Mouse (Mus musculus): ENCODE measurements around the gene Eif3k. TPM values are rescaled to one million over a fixed set of nuclear protein-coding genes. Genes with fewer than 3 reads are reported as not detected.
A peak's percentile ranks its signal among the peaks of the same experiment; 100 is the strongest.

The Eif3k gene
- polyA plus RNA-seq, 1 experiment, result 343 TPM

DNA sequence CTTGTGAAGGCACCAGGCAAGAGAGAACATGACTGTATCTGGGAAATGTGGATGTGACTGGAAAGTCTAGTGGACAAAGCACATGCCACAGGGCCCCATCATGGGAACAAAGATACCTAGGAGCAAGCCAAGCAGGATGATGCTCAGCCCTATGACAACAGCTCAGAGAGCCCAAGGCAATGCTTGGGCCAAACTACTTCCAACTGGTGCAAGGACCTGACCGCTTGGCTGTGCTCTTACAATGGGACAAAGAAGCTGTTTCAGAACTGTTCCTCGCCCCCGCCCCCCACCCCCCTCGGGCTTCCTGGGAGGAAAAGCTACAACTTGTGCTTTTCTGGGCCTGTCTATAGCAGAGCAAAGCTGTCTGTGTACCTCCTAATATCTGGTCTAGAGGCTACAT lies 43.0 kb downstream of the Eif3k start:
- H3K27me3 ChIP-seq (replicated peaks; ENCODE audit: control insufficient read depth, insufficient read depth, low read length), result no peaks in the 10 kb centered on the region
- no peak overlapping the region for H3K4me3 ChIP-seq (ENCODE audit: insufficient read depth, low read depth, low read length)
- H3K4me1 ChIP-seq (ENCODE audit: control insufficient read depth, insufficient read depth, low read length), result peaks cover 88% of the 10 kb centered on the region
- H3K27ac ChIP-seq (ENCODE audit: insufficient read depth, low read depth, low read length), result peak overlapping the region; percentile 57
- H3K36me3 ChIP-seq (ENCODE audit: control insufficient read depth, insufficient read depth, low read length), result 0 out of 2 replicates have a peak, but pooled peaks cover 1% of the 10 kb centered on the region
- peak; percentile 44 for DNase-seq
- TF ChIP-seq CTCF (conservative IDR thresholded peaks at IDR 0.05; ENCODE audit: insufficient read depth, insufficient read length, low read depth, low read length) (0 out of 2 replicates have a peak, but pooled peaks have one; percentile 19), POLR2A (IDR thresholded peaks at IDR 0.05; ENCODE audit: low read depth, low read length) (no peak)
- 49% methylated on average over 4 of the region's 4 CpGs for WGBS

DNA sequence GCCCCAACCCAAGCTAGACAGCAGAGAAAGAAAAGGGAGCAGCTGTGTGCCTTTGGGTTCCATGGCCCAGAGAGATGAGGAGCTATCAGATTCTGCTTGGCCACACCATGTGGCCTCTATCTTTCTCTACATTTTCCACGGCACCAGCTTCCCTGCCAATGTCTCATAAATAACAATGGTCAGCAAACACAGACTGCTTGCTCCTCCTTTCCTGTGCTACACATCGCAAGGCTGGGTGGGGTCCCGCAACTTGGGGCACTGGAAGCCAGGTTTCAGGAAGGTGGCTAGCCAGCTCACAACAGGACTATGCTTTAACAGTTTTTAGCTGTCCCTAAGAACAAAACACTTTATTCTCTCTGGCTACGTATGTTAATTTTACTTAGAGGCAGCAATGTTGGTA lies 44.9 kb downstream of the Eif3k start:
- TF ChIP-seq POLR2A (IDR thresholded peaks at IDR 0.05; ENCODE audit: low read depth, low read length), result no peak
- no peak for TF ChIP-seq CTCF (conservative IDR thresholded peaks at IDR 0.05; ENCODE audit: insufficient read depth, insufficient read length, low read depth, low read length)
- Histone ChIP-seq H3K27ac (ENCODE audit: insufficient read depth, low read depth, low read length) (peak overlapping the region; percentile 67), H3K4me1 (ENCODE audit: control insufficient read depth, insufficient read depth, low read length) (peaks cover 83% of the 10 kb centered on the region), H3K36me3 (ENCODE audit: control insufficient read depth, insufficient read depth, low read length) (no peaks in the 10 kb centered on the region), H3K27me3 (replicated peaks; ENCODE audit: control insufficient read depth, insufficient read depth, low read length) (no peaks in the 10 kb centered on the region), H3K4me3 (ENCODE audit: insufficient read depth, low read depth, low read length) (no peak overlapping the region)
- DNase-seq, result peak; percentile 67
- 32% methylated on average over 4 of the region's 4 CpGs for WGBS

- no peaks in the 10 kb centered on the region for H3K36me3 ChIP-seq (ENCODE audit: control insufficient read depth, insufficient read depth, low read length)
- peak overlapping the region; percentile 1; the same call in 1 of the 2 replicates for H3K27ac ChIP-seq (ENCODE audit: insufficient read depth, low read depth, low read length)
- whole genome bisulfite sequencing, result 70% methylated on average over 2 of the region's 2 CpGs
- H3K27me3 ChIP-seq (replicated peaks; ENCODE audit: control insufficient read depth, insufficient read depth, low read length), result no peaks in the 10 kb centered on the region
- no peak for DNase-seq
- H3K4me3 ChIP-seq (ENCODE audit: insufficient read depth, low read depth, low read length), result no peak overlapping the region
- H3K4me1 ChIP-seq (ENCODE audit: control insufficient read depth, insufficient read depth, low read length), result peaks cover 83% of the 10 kb centered on the region
- no peak for TF ChIP-seq CTCF (conservative IDR thresholded peaks at IDR 0.05; ENCODE audit: insufficient read depth, insufficient read length, low read depth, low read length)
- TF ChIP-seq POLR2A (IDR thresholded peaks at IDR 0.05; ENCODE audit: low read depth, low read length), result no peak
Measured at GRCm38 (mm10) chr7:28933825-28934224, 47.8 kb downstream of the Eif3k start.

DNA sequence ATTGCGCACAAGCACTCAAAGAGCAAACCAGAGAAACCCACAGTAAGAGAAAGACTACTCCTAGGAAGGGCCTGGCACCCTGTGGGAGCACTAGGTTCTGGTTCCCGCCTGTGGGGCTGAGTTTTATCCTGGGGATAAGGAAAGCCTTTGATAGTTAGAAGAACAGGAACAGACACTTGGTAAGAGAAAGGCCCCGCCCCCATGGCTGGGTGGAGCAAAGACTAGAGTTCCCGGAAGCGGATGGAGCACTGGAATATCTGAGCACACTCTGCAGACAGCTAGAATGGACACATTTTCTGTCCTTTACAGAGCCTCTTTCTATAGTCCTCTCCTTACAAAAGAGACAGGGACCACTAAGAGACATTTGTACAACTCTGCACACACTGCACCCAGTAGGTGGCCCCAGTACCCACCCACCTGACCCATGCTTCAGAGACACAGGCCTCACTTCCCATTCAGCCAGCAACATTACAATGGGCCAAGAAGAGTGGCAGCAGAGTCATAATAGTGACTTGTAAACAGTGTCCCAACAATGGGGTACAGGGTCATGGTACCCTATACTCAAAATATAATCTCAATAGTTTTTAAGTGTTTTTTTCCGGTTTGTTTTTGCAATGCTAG lies 49.1 kb downstream of the Eif3k start:
- DNase-seq, result peak; percentile 76
- no peak for TF ChIP-seq CTCF (conservative IDR thresholded peaks at IDR 0.05; ENCODE audit: insufficient read depth, insufficient read length, low read depth, low read length)
- TF ChIP-seq POLR2A (IDR thresholded peaks at IDR 0.05; ENCODE audit: low read depth, low read length), result no peak

GRCm38 (mm10) chr7:28931695-28932039 lies 50.0 kb downstream of the Eif3k start:
- peaks cover 70% of the 10 kb centered on the region for H3K4me1 ChIP-seq (ENCODE audit: control insufficient read depth, insufficient read depth, low read length)
- no peak for TF ChIP-seq CTCF (conservative IDR thresholded peaks at IDR 0.05; ENCODE audit: insufficient read depth, insufficient read length, low read depth, low read length)
- TF ChIP-seq POLR2A (IDR thresholded peaks at IDR 0.05; ENCODE audit: low read depth, low read length), result no peak
- H3K36me3 ChIP-seq (ENCODE audit: control insufficient read depth, insufficient read depth, low read length), result no peaks in the 10 kb centered on the region
- no peak overlapping the region for H3K4me3 ChIP-seq (ENCODE audit: insufficient read depth, low read depth, low read length)
- H3K27me3 ChIP-seq (replicated peaks; ENCODE audit: control insufficient read depth, insufficient read depth, low read length), result no peaks in the 10 kb centered on the region
- 32% methylated on average over 4 of the region's 4 CpGs for WGBS
- DNase-seq, result no peak
- peak overlapping the region; percentile 98 for H3K27ac ChIP-seq (ENCODE audit: insufficient read depth, low read depth, low read length)

More for the DNA sequence above, 49.1 kb downstream of the Eif3k start:
- Histone ChIP-seq H3K36me3 (ENCODE audit: control insufficient read depth, insufficient read depth, low read length) (no peaks in the 10 kb centered on the region), H3K27ac (ENCODE audit: insufficient read depth, low read depth, low read length) (peak overlapping the region; percentile 98), H3K4me1 (ENCODE audit: control insufficient read depth, insufficient read depth, low read length) (peaks cover 78% of the 10 kb centered on the region), H3K4me3 (ENCODE audit: insufficient read depth, low read depth, low read length) (no peak overlapping the region), H3K27me3 (replicated peaks; ENCODE audit: control insufficient read depth, insufficient read depth, low read length) (no peaks in the 10 kb centered on the region)
- 54% methylated on average over 6 of the region's 6 CpGs for WGBS

DNA sequence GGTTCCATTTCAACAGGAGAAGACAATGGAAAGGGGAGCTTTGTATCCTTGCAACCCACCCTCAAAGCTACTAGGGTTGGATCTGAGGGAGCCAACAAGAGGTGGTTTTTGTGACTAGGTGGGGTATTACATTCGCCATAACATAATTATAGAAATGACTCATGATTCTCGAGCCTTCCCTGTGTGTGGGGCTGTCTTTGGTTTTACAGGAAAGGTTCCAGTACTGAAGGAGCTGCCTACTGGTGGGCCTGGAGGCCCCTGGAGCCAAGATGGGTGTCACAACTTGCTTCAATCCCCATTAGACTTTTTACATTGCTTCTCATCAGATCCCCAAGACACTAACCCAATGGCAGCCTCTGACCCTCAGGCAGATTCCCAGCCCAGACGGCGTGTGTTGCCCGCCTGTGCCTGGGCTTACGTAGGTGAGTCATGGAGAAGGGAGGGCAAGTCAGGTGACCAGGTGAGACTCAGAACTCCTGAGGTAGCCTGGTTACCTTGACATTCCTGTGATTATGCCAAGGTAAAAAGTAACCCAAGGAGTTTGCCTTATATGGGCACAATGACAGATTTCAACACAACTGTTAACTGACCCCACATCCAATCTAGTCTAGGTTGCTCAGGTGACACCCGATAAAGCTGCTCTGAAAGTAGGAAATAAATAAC lies 50.5 kb downstream of the Eif3k start:
- DNase-seq, result peak; percentile 87
- TF ChIP-seq POLR2A (IDR thresholded peaks at IDR 0.05; ENCODE audit: low read depth, low read length) (no peak), CTCF (conservative IDR thresholded peaks at IDR 0.05; ENCODE audit: insufficient read depth, insufficient read length, low read depth, low read length) (no peak)
- Histone ChIP-seq H3K27ac (ENCODE audit: insufficient read depth, low read depth, low read length) (peak overlapping the region; percentile 98), H3K27me3 (replicated peaks; ENCODE audit: control insufficient read depth, insufficient read depth, low read length) (no peaks in the 10 kb centered on the region), H3K36me3 (ENCODE audit: control insufficient read depth, insufficient read depth, low read length) (no peaks in the 10 kb centered on the region), H3K4me3 (ENCODE audit: insufficient read depth, low read depth, low read length) (no peak overlapping the region), H3K4me1 (ENCODE audit: control insufficient read depth, insufficient read depth, low read length) (peaks cover 66% of the 10 kb centered on the region)
- WGBS, result 40% methylated on average over 7 of the region's 7 CpGs

- 0 out of 2 replicates have a peak, but pooled peaks have one; percentile 13 for TF ChIP-seq CTCF (conservative IDR thresholded peaks at IDR 0.05; ENCODE audit: insufficient read depth, insufficient read length, low read depth, low read length)
- no peak for TF ChIP-seq POLR2A (IDR thresholded peaks at IDR 0.05; ENCODE audit: low read depth, low read length)
- peaks cover 68% of the 10 kb centered on the region for H3K4me1 ChIP-seq (ENCODE audit: control insufficient read depth, insufficient read depth, low read length)
- H3K36me3 ChIP-seq (ENCODE audit: control insufficient read depth, insufficient read depth, low read length), result no peaks in the 10 kb centered on the region
- H3K27me3 ChIP-seq (replicated peaks; ENCODE audit: control insufficient read depth, insufficient read depth, low read length), result no peaks in the 10 kb centered on the region
- WGBS, result 11% methylated on average over 5 of the region's 5 CpGs
- H3K27ac ChIP-seq (ENCODE audit: insufficient read depth, low read depth, low read length), result peak overlapping the region; percentile 98
- H3K4me3 ChIP-seq (ENCODE audit: insufficient read depth, low read depth, low read length), result no peak overlapping the region
- DNase-seq, result peak; percentile 57
Measured at GRCm38 (mm10) chr7:28930320-28931031, 51.2 kb downstream of the Eif3k start.

Measured in kidney, adult 2 months (tissue).